Mouse (Mus musculus) hindbrain, embryonic 12.5 days (tissue): ENCODE data around the gene Pkp1. TPM values are rescaled to one million over a fixed set of nuclear protein-coding genes. Genes with fewer than 3 reads are reported as not detected.

ENCODE experiments used
- ATAC-seq: fragments of 200-750 bp; cut with Nextera tagmentation; 2 replicates; pipeline ENCODE4 v1.8.0; 2017; ENCODE audit warnings: moderate TSS enrichment; ENCODE audit not compliant: low FRiP score
- H3K27ac ChIP-seq: fragments of 300-500 bp; sonication (generic); 2 replicates; pipeline ENCODE4 v1.5.1; 2016; ENCODE audit warnings: mild to moderate bottlenecking
- H3K27me3 ChIP-seq: fragments of 300-500 bp; sonication (generic); 2 replicates; pipeline ENCODE4 v1.6.1; 2016; ENCODE audit warnings: mild to moderate bottlenecking
- H3K36me3 ChIP-seq: fragments of 300-500 bp; sonication (generic); 2 replicates; pipeline ENCODE4 v1.6.1; 2016; ENCODE audit warnings: mild to moderate bottlenecking
- H3K4me1 ChIP-seq: fragments of 300-500 bp; sonication (generic); 2 replicates; pipeline ENCODE4 v1.6.1; 2016
- H3K4me2 ChIP-seq: fragments of 300-500 bp; sonication (generic); replicated peaks from 2 replicates; pipeline ENCODE4 v1.6.1; 2016; ENCODE audit warnings: mild to moderate bottlenecking
- H3K4me3 ChIP-seq: fragments of 300-500 bp; sonication (generic); 2 replicates; pipeline ENCODE4 v1.5.1; 2016; ENCODE audit warnings: mild to moderate bottlenecking
- H3K9ac ChIP-seq: fragments of 300-500 bp; sonication (generic); 2 replicates; pipeline ENCODE4 v1.6.1; 2016; ENCODE audit warnings: mild to moderate bottlenecking, moderate library complexity
- H3K9me3 ChIP-seq: fragments of 300-500 bp; sonication (generic); replicated peaks from 2 replicates; pipeline ENCODE4 v1.6.1; 2016; ENCODE audit warnings: mild to moderate bottlenecking
- WGBS: fragments of 180-500 bp; shearing (Covaris S2); methylation state at CpG from one replicate; pipeline ENCODE4 v1.1.7; 2016; 5-methylcytosine and 5-hydroxymethylcytosine counted together
- polyA plus RNA-seq: library from polyadenylated mRNA; unstranded; fragments of >200 nt; fragmentation: Nextera tagmentation; extraction: Ambion mirVana; gene quantifications from 2 replicates; pipeline ENCODE4 v1.2.1, GENCODE M21; 2016

Pkp1 gene
- polyA plus RNA-seq, 1 experiment from 2014 or later: 0.39 TPM

- peaks cover 4% of the 10 kb centered on the region; the same call in 1 of the 2 replicates for H3K27me3 ChIP-seq
- no peak overlapping the region for H3K9ac ChIP-seq
- no peak overlapping the region for H3K4me2 ChIP-seq
- H3K9me3 ChIP-seq: no peaks in the 10 kb centered on the region
- no peaks in the 10 kb centered on the region for H3K36me3 ChIP-seq
- no peak overlapping the region for H3K4me3 ChIP-seq
- ATAC-seq: no peak
- 84% methylated on average over 6 of the region's 6 CpGs for WGBS
- no peak overlapping the region for H3K27ac ChIP-seq
- H3K4me1 ChIP-seq: no peaks in the 10 kb centered on the region
These were observed 54.2 kb downstream of the Pkp1 start for GRCm38 (mm10) chr1:135864830-135865229.

GRCm38 (mm10) chr1:135863786-135864335, 55.1 kb downstream of the Pkp1 start:
- no peak overlapping the region for H3K27ac ChIP-seq
- H3K9me3 ChIP-seq: no peaks in the 10 kb centered on the region
- WGBS: 80% methylated on average over 9 of the region's 9 CpGs
- peaks cover 4% of the 10 kb centered on the region; the same call in 1 of the 2 replicates for H3K27me3 ChIP-seq
- H3K9ac ChIP-seq: no peak overlapping the region
- no peaks in the 10 kb centered on the region for H3K36me3 ChIP-seq
- no peaks in the 10 kb centered on the region for H3K4me1 ChIP-seq
- H3K4me2 ChIP-seq: no peak overlapping the region
- ATAC-seq: no peak
- H3K4me3 ChIP-seq: no peak overlapping the region

GRCm38 (mm10) chr1:135862561-135862960, 56.4 kb downstream of the Pkp1 start:
- Histone ChIP-seq H3K36me3 (no peaks in the 10 kb centered on the region), H3K4me2 (no peak overlapping the region), H3K27ac (no peak overlapping the region), H3K27me3 (peaks cover 4% of the 10 kb centered on the region; the same call in 1 of the 2 replicates), H3K4me1 (no peaks in the 10 kb centered on the region), H3K4me3 (no peak overlapping the region), H3K9ac (no peak overlapping the region), H3K9me3 (no peaks in the 10 kb centered on the region)
- ATAC-seq: no peak
- WGBS: 79% methylated on average over 5 of the region's 5 CpGs

- no peak overlapping the region for H3K4me2 ChIP-seq
- no peaks in the 10 kb centered on the region for H3K36me3 ChIP-seq
- H3K27ac ChIP-seq: no peak overlapping the region
- ATAC-seq: no peak
- no peaks in the 10 kb centered on the region for H3K9me3 ChIP-seq
- peaks cover 4% of the 10 kb centered on the region; the same call in 1 of the 2 replicates for H3K27me3 ChIP-seq
- H3K4me1 ChIP-seq: no peaks in the 10 kb centered on the region
- WGBS: 75% methylated on average over 9 of the region's 9 CpGs
- H3K9ac ChIP-seq: no peak overlapping the region
- H3K4me3 ChIP-seq: no peak overlapping the region
These were observed 56.9 kb downstream of the Pkp1 start for GRCm38 (mm10) chr1:135861980-135862552.

- 76% methylated on average over 5 of the region's 5 CpGs for WGBS
- Histone ChIP-seq H3K9me3 (no peaks in the 10 kb centered on the region), H3K36me3 (no peaks in the 10 kb centered on the region), H3K27me3 (no peaks in the 10 kb centered on the region), H3K9ac (no peak overlapping the region), H3K4me2 (no peak overlapping the region), H3K4me3 (no peak overlapping the region), H3K4me1 (no peaks in the 10 kb centered on the region), H3K27ac (no peak overlapping the region)
- ATAC-seq: no peak
These were observed 57.9 kb downstream of the Pkp1 start for GRCm38 (mm10) chr1:135861091-135861490.

GRCm38 (mm10) chr1:135858533-135858932, 60.5 kb downstream of the Pkp1 start:
- H3K27me3 ChIP-seq: no peaks in the 10 kb centered on the region
- no peak overlapping the region for H3K4me3 ChIP-seq
- ATAC-seq: no peak
- H3K27ac ChIP-seq: no peak overlapping the region
- 89% methylated on average over 7 of the region's 7 CpGs for WGBS
- H3K36me3 ChIP-seq: no peaks in the 10 kb centered on the region
- H3K4me2 ChIP-seq: no peak overlapping the region
- H3K4me1 ChIP-seq: no peaks in the 10 kb centered on the region
- H3K9me3 ChIP-seq: no peaks in the 10 kb centered on the region
- H3K9ac ChIP-seq: no peak overlapping the region

- peaks cover 9% of the 10 kb centered on the region for H3K4me1 ChIP-seq
- H3K9ac ChIP-seq: no peak overlapping the region
- no peaks in the 10 kb centered on the region for H3K9me3 ChIP-seq
- no peak for ATAC-seq
- 70% methylated on average over 11 of the region's 11 CpGs for WGBS
- no peaks in the 10 kb centered on the region for H3K36me3 ChIP-seq
- H3K27me3 ChIP-seq: no peaks in the 10 kb centered on the region
- no peak overlapping the region for H3K4me3 ChIP-seq
- no peak overlapping the region for H3K27ac ChIP-seq
- H3K4me2 ChIP-seq: no peak overlapping the region
These were observed 61.8 kb downstream of the Pkp1 start for GRCm38 (mm10) chr1:135857137-135857775.

GRCm38 (mm10) chr1:135856070-135856469, 62.9 kb downstream of the Pkp1 start:
- no peak for ATAC-seq
- Histone ChIP-seq H3K36me3 (no peaks in the 10 kb centered on the region), H3K9ac (no peak overlapping the region), H3K27ac (no peak overlapping the region), H3K27me3 (no peaks in the 10 kb centered on the region), H3K4me3 (no peak overlapping the region), H3K4me2 (no peak overlapping the region), H3K4me1 (peaks cover 18% of the 10 kb centered on the region), H3K9me3 (no peaks in the 10 kb centered on the region)
- WGBS: 74% methylated on average over 4 of the region's 4 CpGs

GRCm38 (mm10) chr1:135855344-135855687, 63.7 kb downstream of the Pkp1 start:
- H3K4me1 ChIP-seq: peaks cover 18% of the 10 kb centered on the region
- ATAC-seq: no peak

GRCm38 (mm10) chr1:135854591-135855343, 64.2 kb downstream of the Pkp1 start:
- Histone ChIP-seq H3K4me2 (no peak overlapping the region), H3K9me3 (no peaks in the 10 kb centered on the region), H3K27me3 (no peaks in the 10 kb centered on the region), H3K4me1 (peaks cover 18% of the 10 kb centered on the region), H3K9ac (no peak overlapping the region), H3K4me3 (no peak overlapping the region), H3K27ac (no peak overlapping the region), H3K36me3 (no peaks in the 10 kb centered on the region)
- no peak for ATAC-seq
- 86% methylated on average over 6 of the region's 6 CpGs for WGBS

More at GRCm38 (mm10) chr1:135855344-135855687, 63.7 kb downstream of the Pkp1 start:
- WGBS: 97% methylated on average over 1 of the region's 1 CpGs
- Histone ChIP-seq H3K27me3 (no peaks in the 10 kb centered on the region), H3K9ac (no peak overlapping the region), H3K27ac (no peak overlapping the region), H3K36me3 (no peaks in the 10 kb centered on the region), H3K4me3 (no peak overlapping the region), H3K9me3 (no peaks in the 10 kb centered on the region), H3K4me2 (no peak overlapping the region)

GRCm38 (mm10) chr1:135853200-135853599, 65.8 kb downstream of the Pkp1 start:
- H3K4me1 ChIP-seq: peaks cover 18% of the 10 kb centered on the region
- H3K27me3 ChIP-seq: no peaks in the 10 kb centered on the region
- no peak overlapping the region for H3K4me3 ChIP-seq
- no peak overlapping the region for H3K27ac ChIP-seq
- no peaks in the 10 kb centered on the region for H3K9me3 ChIP-seq
- no peak overlapping the region for H3K4me2 ChIP-seq
- ATAC-seq: no peak
- H3K36me3 ChIP-seq: no peaks in the 10 kb centered on the region
- no peak overlapping the region for H3K9ac ChIP-seq
- WGBS: 92% methylated on average over 4 of the region's 4 CpGs

- no peak overlapping the region for H3K4me2 ChIP-seq
- no peaks in the 10 kb centered on the region for H3K9me3 ChIP-seq
- WGBS: 40% methylated on average over 13 of the region's 13 CpGs
- H3K36me3 ChIP-seq: no peaks in the 10 kb centered on the region
- peaks cover 18% of the 10 kb centered on the region for H3K4me1 ChIP-seq
- H3K27ac ChIP-seq: peak overlapping the region; percentile 13; the same call in 1 of the 2 replicates
- peak; percentile 65 for ATAC-seq
- no peak overlapping the region for H3K9ac ChIP-seq
- H3K27me3 ChIP-seq: no peaks in the 10 kb centered on the region
- H3K4me3 ChIP-seq: no peak overlapping the region
These were observed 66.8 kb downstream of the Pkp1 start for GRCm38 (mm10) chr1:135852044-135852756.
